Mouse (Mus musculus) adrenal gland, postnatal 4 days (tissue): ENCODE data around the gene Pum1. TPM values are rescaled to one million over a fixed set of nuclear protein-coding genes. Genes with fewer than 3 reads are reported as not detected.

Experiments
- DNase-seq, 2 experiments: peaks; one replicate each; pipeline ENCODE4 v3.0.0; 2021 to 2022; ENCODE audit warnings: low spot score in 2 of 2, mixed read lengths in 2 of 2
- total RNA-seq, 2 experiments: library from RNA; stranded (reverse); gene quantifications; 2 replicates each; pipeline ENCODE4 v1.2.3; 2021

The Pum1 gene
- total RNA-seq, 2 experiments from 2014 or later = 98.7 to 109 TPM

GRCm38 (mm10) chr4:130719348-130719747 is 56.2 kb downstream of the Pum1 start:
- DNase-seq = no peak

DNA sequence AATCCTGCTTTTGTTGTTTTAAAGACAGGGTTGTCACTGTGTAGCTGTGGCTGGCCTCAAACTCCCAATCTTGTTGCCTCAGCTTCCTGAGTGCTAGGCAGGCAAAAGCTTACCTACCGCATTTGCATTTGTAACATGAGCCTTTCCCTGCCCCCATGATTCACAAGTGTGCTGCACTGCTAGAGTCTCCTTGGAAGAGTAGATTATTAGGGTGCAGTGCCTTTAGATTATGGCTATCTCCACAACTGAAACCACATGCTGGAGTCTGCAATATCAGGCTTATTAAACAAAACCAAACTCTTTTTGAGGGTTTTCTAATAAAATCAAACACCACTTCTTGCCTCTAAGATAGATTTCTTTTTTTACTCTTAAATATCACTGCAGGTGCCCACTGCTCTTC is 59.5 kb downstream of the Pum1 start:
- DNase-seq = no peak

GRCm38 (mm10) chr4:130726118-130726517 is 63.0 kb downstream of the Pum1 start:
- DNase-seq = no peak

DNA sequence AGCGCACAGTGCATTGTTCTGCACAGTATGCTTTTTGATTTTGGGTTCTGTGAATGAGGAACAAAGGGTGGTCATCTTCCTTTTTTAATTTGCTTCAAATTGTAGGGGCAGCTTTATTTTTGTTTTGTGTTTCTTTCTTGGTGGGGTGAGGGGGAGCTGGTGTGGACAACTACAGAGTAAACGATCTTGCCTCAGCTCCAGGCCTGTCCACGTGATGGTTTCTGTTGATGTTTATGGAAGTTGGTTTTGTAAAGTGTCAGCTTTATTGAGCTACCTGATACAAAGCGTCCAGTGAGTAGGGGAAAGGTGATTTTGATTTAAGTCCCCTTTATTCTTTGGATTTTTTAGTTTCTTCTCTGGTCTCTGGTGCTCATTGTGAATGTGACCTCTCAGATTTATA is 72.8 kb downstream of the Pum1 start:
- no peak for DNase-seq

DNA sequence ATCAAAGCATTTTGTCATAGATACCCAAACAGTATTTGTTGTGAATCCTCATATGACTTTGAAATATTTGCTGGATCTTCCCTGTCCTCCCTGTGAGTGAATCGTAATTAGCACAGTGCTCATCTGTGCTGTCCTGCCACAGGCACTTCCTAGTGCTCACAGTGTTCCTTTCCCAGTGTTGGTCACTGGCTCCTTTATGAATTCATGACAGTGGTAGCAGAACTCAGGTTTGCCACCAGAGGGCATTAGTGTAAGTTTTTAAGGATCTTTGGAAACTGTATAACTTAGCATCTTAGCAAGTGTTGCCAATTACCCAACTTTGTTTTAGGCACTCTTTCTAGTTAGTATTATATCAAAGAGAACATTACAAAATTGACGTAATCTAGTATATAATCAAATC is 75.4 kb downstream of the Pum1 start:
- no peak for DNase-seq

DNA sequence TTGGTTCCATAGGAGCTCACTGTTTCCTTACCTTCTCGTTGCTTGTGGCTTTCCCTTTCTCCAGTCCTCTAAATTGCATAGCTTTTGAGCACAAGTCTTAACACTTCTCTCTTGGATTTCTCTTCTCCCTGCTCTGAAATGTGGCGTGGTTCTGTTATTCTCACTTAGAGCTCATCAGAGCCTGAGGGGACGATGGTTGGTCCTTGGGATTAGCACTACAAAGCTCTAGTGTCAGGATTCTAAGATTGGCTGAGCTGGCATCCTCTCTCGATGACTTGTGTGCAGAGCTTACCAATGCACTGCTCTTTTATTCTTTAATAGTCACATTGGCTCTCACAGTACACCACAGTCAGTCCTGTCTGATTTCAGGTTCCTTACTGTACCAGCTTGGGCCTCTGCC is 80.9 kb downstream of the Pum1 start:
- DNase-seq = no peak

- peak in 1 of 2 experiments; percentile 28 for DNase-seq
Measured at GRCm38 (mm10) chr4:130745561-130746306, 82.6 kb downstream of the Pum1 start.

DNA sequence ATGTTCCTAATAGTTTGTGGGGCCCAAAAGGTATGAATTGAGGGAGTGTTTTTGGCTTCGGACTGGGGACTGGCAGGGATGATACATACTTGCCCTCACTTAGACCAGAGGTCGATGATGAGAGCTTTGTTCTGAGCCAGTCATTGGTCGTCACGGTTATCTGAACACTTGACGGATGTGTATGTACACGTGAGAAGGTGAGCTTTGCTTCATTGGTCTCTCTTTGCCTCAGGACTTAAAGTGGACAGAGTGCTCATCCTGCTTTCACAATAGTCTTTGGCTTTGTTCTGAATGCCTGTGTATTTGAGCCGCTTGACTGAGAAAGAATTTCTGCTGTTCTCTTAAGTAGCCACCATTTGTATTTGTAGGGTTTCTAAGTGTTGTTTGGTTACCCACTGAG is 86.4 kb downstream of the Pum1 start:
- DNase-seq = no peak

DNA sequence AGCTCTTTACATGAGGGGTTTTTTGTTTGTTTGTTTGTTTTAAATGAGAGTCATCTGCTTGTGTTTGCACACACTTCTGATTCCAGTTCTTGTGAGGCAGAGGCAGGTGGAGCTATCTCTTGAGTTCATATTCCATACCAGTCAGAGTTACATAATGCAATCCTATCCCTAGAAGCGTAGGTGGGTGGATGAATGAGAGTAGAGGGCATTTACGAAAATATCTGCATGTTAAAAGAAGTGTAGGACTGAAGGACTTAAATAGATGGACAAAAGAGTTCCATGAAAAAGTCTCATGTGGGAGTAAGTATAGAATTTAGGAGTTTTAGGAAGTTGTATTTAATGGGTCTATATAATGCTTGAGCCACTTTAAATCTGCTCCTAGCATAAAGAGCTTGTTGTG is 88.8 kb downstream of the Pum1 start:
- no peak for DNase-seq

DNA sequence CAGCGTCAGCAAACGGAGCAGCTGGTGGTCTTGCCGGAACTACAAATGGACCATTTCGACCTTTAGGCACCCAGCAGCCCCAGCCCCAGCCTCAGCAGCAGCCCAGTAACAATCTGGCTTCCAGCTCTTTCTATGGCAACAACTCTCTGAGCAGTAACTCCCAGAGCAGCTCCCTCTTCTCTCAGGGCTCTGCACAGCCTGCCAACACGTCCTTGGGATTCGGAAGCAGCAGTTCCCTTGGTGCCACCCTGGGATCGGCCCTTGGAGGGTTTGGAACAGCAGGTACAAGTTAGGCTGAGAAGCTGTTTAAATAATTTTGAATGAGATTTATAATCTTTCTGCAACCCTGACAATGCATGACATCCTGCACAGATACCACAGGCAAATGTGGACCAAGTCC is 89.5 kb downstream of the Pum1 start:
- DNase-seq = no peak

- no peak for DNase-seq
Measured at GRCm38 (mm10) chr4:130753755-130754154, 90.6 kb downstream of the Pum1 start.

- DNase-seq = no peak
Measured at GRCm38 (mm10) chr4:130754776-130755175, 91.7 kb downstream of the Pum1 start.

- no peak for DNase-seq
Measured at GRCm38 (mm10) chr4:130759875-130760274, 96.8 kb downstream of the Pum1 start.

- DNase-seq = no peak
Measured at GRCm38 (mm10) chr4:130761809-130762208, 98.7 kb downstream of the Pum1 start.

DNA sequence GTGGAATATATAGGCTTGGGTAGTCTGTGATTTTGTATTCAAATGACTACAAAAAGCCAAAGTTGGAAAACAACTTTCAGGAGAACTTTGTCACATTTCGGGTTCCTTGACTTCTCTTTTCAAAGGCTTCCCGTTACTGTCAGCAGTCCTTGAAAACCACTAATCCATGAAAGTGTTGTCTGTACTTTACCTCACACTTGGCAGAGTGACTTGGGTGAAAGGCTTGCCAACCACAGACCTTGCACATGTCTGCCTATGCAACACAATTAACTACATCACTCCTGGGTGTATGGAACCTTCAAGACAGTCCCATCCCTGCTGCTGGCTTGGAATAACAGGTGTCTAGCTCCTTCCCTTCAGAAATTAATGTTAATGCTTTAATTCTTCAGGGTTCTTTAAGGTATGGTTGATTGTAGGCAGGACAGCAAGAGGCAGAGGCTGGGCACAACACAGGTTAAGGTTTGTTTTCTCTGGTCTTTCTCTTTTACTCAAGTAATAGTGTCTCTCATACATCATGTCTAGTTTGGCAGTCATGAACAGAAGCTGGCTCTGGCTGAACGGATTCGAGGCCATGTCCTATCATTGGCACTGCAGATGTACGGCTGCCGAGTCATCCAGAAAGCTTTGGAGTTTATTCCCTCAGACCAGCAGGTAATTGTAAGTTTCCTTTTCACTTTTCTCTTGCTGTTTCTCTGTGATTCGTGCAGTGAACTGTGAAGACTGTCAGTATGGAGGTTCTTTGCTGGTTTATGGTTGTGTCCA is 102.5 kb downstream of the Pum1 start:
- DNase-seq = no peak

GRCm38 (mm10) chr4:130766387-130766786 is 103.3 kb downstream of the Pum1 start:
- DNase-seq = no peak

DNA sequence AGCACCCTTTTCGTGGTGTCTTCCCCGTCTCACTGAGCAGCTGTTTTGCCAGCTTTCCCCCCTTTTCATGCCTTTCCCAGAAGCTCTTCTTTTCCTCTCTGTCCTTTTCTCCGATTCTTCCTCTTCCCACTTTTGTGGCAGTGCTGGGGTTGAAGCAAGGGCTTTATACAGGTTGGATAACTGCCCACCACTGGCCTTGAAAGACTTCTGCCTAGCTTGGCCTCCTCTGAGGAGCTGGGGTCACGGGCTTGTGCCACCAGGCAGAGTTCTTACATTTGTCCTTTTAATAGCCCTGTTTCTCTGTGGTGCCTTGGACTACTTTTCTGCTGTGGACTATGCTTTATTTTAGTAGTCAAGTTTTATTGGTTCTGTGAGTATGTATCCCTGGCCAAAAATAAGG is 103.8 kb downstream of the Pum1 start:
- no peak for DNase-seq

DNA sequence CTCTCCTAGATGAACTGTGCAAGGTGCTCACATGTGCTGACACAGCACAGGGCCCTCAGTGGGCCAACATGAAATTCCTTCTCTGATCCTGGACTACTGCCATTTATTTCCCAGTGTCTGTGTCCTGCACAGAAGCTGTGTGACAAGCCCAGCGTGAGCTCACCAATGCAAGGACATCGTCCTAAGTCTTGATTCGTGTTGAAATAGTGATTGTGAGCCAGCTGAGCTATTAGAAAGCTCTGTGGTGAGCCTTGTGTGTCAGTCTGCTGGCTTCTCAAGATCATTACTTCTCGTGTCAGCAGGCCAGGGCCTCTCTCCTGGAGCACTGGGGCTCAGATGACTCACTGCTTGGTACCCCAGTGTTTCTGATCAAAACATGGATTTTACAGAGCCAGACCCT is 110.8 kb downstream of the Pum1 start:
- DNase-seq = no peak

GRCm38 (mm10) chr4:130774822-130775221 is 111.7 kb downstream of the Pum1 start:
- DNase-seq = no peak

- DNase-seq = no peak
Measured at GRCm38 (mm10) chr4:130777647-130778046, 114.5 kb downstream of the Pum1 start.

GRCm38 (mm10) chr4:130779037-130779436 is 115.9 kb downstream of the Pum1 start:
- no peak for DNase-seq

- DNase-seq = no peak
Measured at GRCm38 (mm10) chr4:130782492-130782891, 119.4 kb downstream of the Pum1 start.

GRCm38 (mm10) chr4:130784755-130785154 is 121.6 kb downstream of the Pum1 start:
- no peak for DNase-seq
